Mouse (Mus musculus) limb, embryonic 11.5 days (tissue): Measurements from ENCODE around the gene Klf2. TPM values are rescaled to one million over a fixed set of nuclear protein-coding genes. Genes with fewer than 3 reads are reported as not detected.
A peak's percentile ranks its signal among the peaks of the same experiment; 100 is the strongest.

Source experiments
- ATAC-seq: fragments of 200-750 bp; cut with Nextera tagmentation; 2 replicates; pipeline ENCODE4 v1.8.0; 2017; ENCODE audit warnings: low read depth; ENCODE audit not compliant: insufficient number of reproducible peaks, low FRiP score, low TSS enrichment
- DNase-seq: peaks from one replicate; pipeline ENCODE4 v3.0.0-alpha.2; 2015; ENCODE audit warnings: low spot score
- H3K27ac ChIP-seq: fragments of 300-500 bp; sonication (generic); replicated peaks from 2 replicates; pipeline ENCODE4 v1.5.1; 2014; ENCODE audit warnings: low read depth, mild to moderate bottlenecking, low read length
- H3K27me3 ChIP-seq: fragments of 300-500 bp; sonication (generic); 2 replicates; pipeline ENCODE4 v1.6.1; 2014; ENCODE audit warnings: mild to moderate bottlenecking, low read length, mixed read lengths; ENCODE audit not compliant: control insufficient read depth, insufficient read depth
- H3K36me3 ChIP-seq: fragments of 300-500 bp; sonication (generic); 2 replicates; pipeline ENCODE4 v1.6.1; 2014; ENCODE audit warnings: mild to moderate bottlenecking, low read length, moderate library complexity, mixed read lengths; ENCODE audit not compliant: control insufficient read depth, insufficient read depth
- H3K4me1 ChIP-seq: fragments of 300-500 bp; sonication (generic); 2 replicates; pipeline ENCODE4 v1.6.1; 2014; ENCODE audit warnings: low read length, mixed read lengths; ENCODE audit not compliant: control insufficient read depth, insufficient read depth
- H3K4me2 ChIP-seq: fragments of 300-500 bp; sonication (generic); 2 replicates; pipeline ENCODE4 v1.6.1; 2014; ENCODE audit warnings: low read depth, mild to moderate bottlenecking, moderate library complexity; ENCODE audit not compliant: severe bottlenecking
- H3K4me3 ChIP-seq: fragments of 300-500 bp; sonication (generic); 2 replicates; pipeline ENCODE4 v1.5.1; 2014; ENCODE audit warnings: low read depth, low read length
- H3K9ac ChIP-seq: fragments of 300-500 bp; sonication (generic); 2 replicates; pipeline ENCODE4 v1.6.1; 2014; ENCODE audit warnings: mild to moderate bottlenecking, low read length
- H3K9me3 ChIP-seq: fragments of 300-500 bp; sonication (generic); 2 replicates; pipeline ENCODE4 v1.6.1; 2016; ENCODE audit warnings: low read length; ENCODE audit not compliant: control insufficient read depth
- WGBS: fragments of 180-500 bp; shearing (Covaris S2); extraction: QIAGEN DNeasy Blood & Tissue Kit; methylation state at CpG from one replicate; pipeline ENCODE4 v1.1.7; 2014; 5-methylcytosine and 5-hydroxymethylcytosine counted together
- polyA plus RNA-seq: library from polyadenylated mRNA; unstranded; fragments of >200 nt; fragmentation: Nextera tagmentation; extraction: Ambion mirVana; gene quantifications from 2 replicates; pipeline ENCODE4 v1.2.1, GENCODE M21; 2014

Gene Klf2
- polyA plus RNA-seq, 1 experiment from 2014 or later: 4.2 TPM

DNA sequence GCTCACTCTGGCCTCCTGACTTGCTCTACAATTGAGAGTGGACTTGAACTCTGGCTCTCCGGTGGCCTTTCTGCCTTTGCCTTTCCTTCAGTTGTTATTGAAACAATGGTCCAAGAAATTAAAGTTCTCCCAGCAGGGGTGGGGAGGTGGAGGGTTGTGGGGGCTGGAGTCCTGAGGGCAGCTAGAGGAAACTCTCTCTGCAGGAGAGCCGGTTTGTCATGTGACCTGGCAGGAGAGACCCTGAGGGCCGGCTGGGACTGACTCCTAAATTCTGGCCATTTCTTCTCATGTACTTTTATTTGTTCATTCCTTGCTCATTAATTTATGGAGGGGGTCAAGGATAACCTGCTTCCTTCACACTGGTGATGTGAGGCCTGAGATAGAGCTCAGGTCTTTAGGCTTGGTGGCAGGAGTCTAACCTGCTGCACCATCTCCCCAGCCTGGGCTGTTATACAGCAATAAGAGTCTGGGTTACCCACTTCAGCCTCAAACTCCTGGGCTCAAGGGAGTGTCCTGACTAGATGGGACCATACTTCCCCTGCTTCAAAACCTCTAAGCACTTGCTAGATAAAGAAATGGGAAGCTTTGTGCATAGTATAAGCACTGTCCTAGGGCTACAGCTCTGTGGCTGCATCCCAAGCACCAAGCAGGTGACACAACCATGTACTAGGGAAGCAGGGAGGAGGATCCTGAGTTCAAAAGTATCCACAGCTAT, 14.8 kb downstream of the Klf2 start:
- ATAC-seq (0 out of 2 replicates have a peak, but pooled peaks have one; percentile 35), DNase-seq (no peak)
- Histone ChIP-seq H3K27me3 (no peaks in the 10 kb centered on the region), H3K36me3 (peaks cover 3% of the 10 kb centered on the region; the same call in 1 of the 2 replicates), H3K9me3 (no peaks in the 10 kb centered on the region), H3K4me2 (no peak overlapping the region), H3K4me3 (no peak overlapping the region), H3K4me1 (no peaks in the 10 kb centered on the region), H3K27ac (no peak overlapping the region), H3K9ac (no peak overlapping the region)
- 47% methylated on average over 3 of the region's 3 CpGs for WGBS

DNA sequence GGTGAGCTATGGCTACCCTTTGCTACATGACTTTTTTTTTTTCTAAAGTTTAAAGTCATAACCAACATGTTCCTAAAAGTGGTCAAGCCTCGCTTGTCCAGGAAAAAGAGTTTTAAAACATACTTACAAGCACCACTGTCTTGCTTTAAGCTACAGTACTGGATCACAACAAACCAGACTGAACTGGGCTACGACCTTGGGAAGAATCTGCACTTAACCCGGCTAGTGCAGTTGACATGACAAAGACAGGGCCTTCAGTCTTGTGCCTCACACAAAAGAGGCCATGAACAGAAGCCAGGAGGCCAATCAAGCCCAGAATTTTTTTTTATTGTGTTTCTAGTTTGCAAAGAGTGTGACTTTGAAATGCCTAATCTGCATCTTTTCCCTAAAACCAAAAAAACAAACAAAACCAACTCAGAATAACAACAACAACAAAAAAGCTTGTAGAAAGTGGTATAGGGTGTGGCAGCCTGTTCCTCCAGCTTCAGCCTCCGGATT, 15.4 kb downstream of the Klf2 start:
- DNase-seq (no peak), ATAC-seq (no peak)
- no peak overlapping the region for H3K9ac ChIP-seq
- H3K27me3 ChIP-seq: no peaks in the 10 kb centered on the region
- H3K4me3 ChIP-seq: no peak overlapping the region
- H3K9me3 ChIP-seq: no peaks in the 10 kb centered on the region
- 78% methylated on average over 4 of the region's 4 CpGs for whole genome bisulfite sequencing
- H3K4me1 ChIP-seq: no peaks in the 10 kb centered on the region
- H3K36me3 ChIP-seq: peaks cover 3% of the 10 kb centered on the region; the same call in 1 of the 2 replicates
- no peak overlapping the region for H3K4me2 ChIP-seq
- H3K27ac ChIP-seq: no peak overlapping the region

DNA sequence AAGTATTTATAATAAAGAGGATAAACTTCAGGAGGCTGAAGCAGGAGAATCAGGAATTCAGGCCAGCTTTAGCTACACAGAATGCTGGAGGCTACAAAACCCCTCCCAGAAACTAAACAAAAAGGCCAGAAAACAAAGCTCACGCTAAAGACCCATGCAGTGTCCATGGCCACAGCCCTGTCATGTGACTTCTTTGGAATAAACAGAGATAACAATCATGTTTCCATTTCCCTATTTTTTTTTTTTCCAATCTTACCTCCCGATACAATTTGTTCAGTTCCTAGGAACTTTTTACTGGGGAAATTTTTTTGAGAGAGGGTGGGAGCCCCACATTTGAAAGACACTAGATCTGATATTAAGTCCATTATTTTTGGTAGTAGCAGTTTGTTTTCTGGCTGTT, 17.4 kb downstream of the Klf2 start:
- Histone ChIP-seq H3K9me3 (no peaks in the 10 kb centered on the region), H3K4me2 (no peak overlapping the region), H3K27me3 (no peaks in the 10 kb centered on the region), H3K9ac (no peak overlapping the region), H3K4me1 (no peaks in the 10 kb centered on the region), H3K4me3 (no peak overlapping the region), H3K27ac (no peak overlapping the region), H3K36me3 (peaks cover 6% of the 10 kb centered on the region; the same call in 1 of the 2 replicates)
- ATAC-seq (no peak), DNase-seq (no peak)
- WGBS: 87% methylated on average over 2 of the region's 2 CpGs

- no peak overlapping the region for H3K27ac ChIP-seq
- H3K9ac ChIP-seq: no peak overlapping the region
- no peak for DNase-seq
- ATAC-seq: no peak
- no peaks in the 10 kb centered on the region for H3K27me3 ChIP-seq
- H3K4me1 ChIP-seq: no peaks in the 10 kb centered on the region
- H3K4me3 ChIP-seq: no peak overlapping the region
- H3K36me3 ChIP-seq: peaks cover 8% of the 10 kb centered on the region; the same call in 1 of the 2 replicates
- H3K9me3 ChIP-seq: no peaks in the 10 kb centered on the region
- H3K4me2 ChIP-seq: no peak overlapping the region
Observed at GRCm38 (mm10) chr8:72337034-72337433, 18.2 kb downstream of the Klf2 start.

GRCm38 (mm10) chr8:72342556-72343300, 23.9 kb downstream of the Klf2 start:
- ATAC-seq (no peak), DNase-seq (no peak)
- no peak overlapping the region for H3K27ac ChIP-seq
- H3K9me3 ChIP-seq: no peaks in the 10 kb centered on the region
- H3K36me3 ChIP-seq: peaks cover 12% of the 10 kb centered on the region; the same call in 1 of the 2 replicates
- no peak overlapping the region for H3K9ac ChIP-seq
- no peaks in the 10 kb centered on the region for H3K27me3 ChIP-seq
- no peak overlapping the region for H3K4me2 ChIP-seq
- H3K4me3 ChIP-seq: no peak overlapping the region
- WGBS: 90% methylated on average over 5 of the region's 5 CpGs
- H3K4me1 ChIP-seq: no peaks in the 10 kb centered on the region

DNA sequence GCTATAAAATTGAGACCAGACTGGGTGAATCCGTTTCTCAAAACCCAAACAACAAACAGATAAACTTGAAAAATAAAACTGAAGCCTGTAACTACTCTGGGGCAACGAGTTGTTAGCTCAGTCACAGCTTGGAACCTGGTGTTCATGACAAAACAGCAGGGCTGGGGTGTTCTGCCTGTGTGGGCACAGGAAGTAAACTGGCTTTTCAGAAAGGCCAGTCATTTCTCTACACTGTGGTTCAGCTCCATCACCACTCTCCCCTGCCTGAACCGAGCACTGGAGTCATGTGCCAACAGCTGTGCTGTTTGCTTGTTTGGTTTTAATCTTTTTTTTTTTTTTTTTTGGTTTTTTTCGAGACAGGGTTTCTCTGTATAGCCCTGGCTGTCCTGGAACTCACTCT, 24.9 kb downstream of the Klf2 start:
- ATAC-seq (no peak), DNase-seq (no peak)
- Histone ChIP-seq H3K4me1 (no peaks in the 10 kb centered on the region), H3K36me3 (peaks cover 11% of the 10 kb centered on the region; the same call in 1 of the 2 replicates), H3K4me2 (no peak overlapping the region), H3K9me3 (no peaks in the 10 kb centered on the region), H3K4me3 (no peak overlapping the region), H3K27ac (no peak overlapping the region), H3K9ac (no peak overlapping the region), H3K27me3 (no peaks in the 10 kb centered on the region)
- 80% methylated on average over 4 of the region's 4 CpGs for WGBS

- DNase-seq (no peak), ATAC-seq (no peak)
- no peak overlapping the region for H3K9ac ChIP-seq
- H3K9me3 ChIP-seq: no peaks in the 10 kb centered on the region
- H3K27ac ChIP-seq: no peak overlapping the region
- H3K4me2 ChIP-seq: no peak overlapping the region
- no peaks in the 10 kb centered on the region for H3K27me3 ChIP-seq
- no peak overlapping the region for H3K4me3 ChIP-seq
- peaks cover 6% of the 10 kb centered on the region; the same call in 1 of the 2 replicates for H3K36me3 ChIP-seq
- WGBS: 93% methylated on average over 1 of the region's 1 CpGs
- H3K4me1 ChIP-seq: no peaks in the 10 kb centered on the region
Observed at GRCm38 (mm10) chr8:72347553-72347952, 28.7 kb downstream of the Klf2 start.

GRCm38 (mm10) chr8:72348114-72348513, 29.3 kb downstream of the Klf2 start:
- no peak for DNase-seq
- Histone ChIP-seq H3K4me2 (no peak overlapping the region), H3K9ac (no peak overlapping the region), H3K4me1 (no peaks in the 10 kb centered on the region), H3K9me3 (no peaks in the 10 kb centered on the region), H3K27me3 (no peaks in the 10 kb centered on the region), H3K36me3 (peaks cover 5% of the 10 kb centered on the region; the same call in 1 of the 2 replicates), H3K27ac (no peak overlapping the region), H3K4me3 (no peak overlapping the region)
- 96% methylated on average over 2 of the region's 2 CpGs for WGBS
- ATAC-seq: no peak
